Mouse (Mus musculus) frontal cortex, adult 2 months (tissue): ENCODE data around the gene Fam184b. TPM values are rescaled to one million over a fixed set of nuclear protein-coding genes. Genes with fewer than 3 reads are reported as not detected.
"Not testable (repeated sequence)": the region's sequence is repeated elsewhere in the genome, so short reads cannot be mapped to it uniquely, and the experiment has no call there.

ENCODE experiments used
- DNase-seq, 2 experiments: peaks; one replicate each; pipeline ENCODE4 v3.0.0; 2022; ENCODE audit warnings: low spot score in 1 of 2; ENCODE audit errors: extremely low spot score in 1 of 2
- polyA plus RNA-seq: library from polyadenylated mRNA; depleted of rRNA; stranded (reverse); fragments of >200 nt; gene quantifications from 2 replicates; pipeline ENCODE4 v1.2.3, GENCODE M21; 2012; rRNA removed

The Fam184b gene
- polyA plus RNA-seq, result 7.1 and 7.3 TPM in 2 replicates

GRCm38 (mm10) chr5:45638806-45639714, at the start of gene Fam184b:
Gene Fam184b, minus strand, starts transcription at chr5:45639614.
- peak; percentile 67 to 83 for DNase-seq

- no peak for DNase-seq
These were observed 49.7 kb upstream of the Fam184b start for GRCm38 (mm10) chr5:45689152-45689551.

GRCm38 (mm10) chr5:45686223-45686622, 46.8 kb upstream of the Fam184b start:
- no peak for DNase-seq

- DNase-seq, result no peak
These were observed 45.8 kb upstream of the Fam184b start for GRCm38 (mm10) chr5:45685243-45685642.

- DNase-seq, result no peak
These were observed 44.0 kb upstream of the Fam184b start for GRCm38 (mm10) chr5:45683388-45683787.

GRCm38 (mm10) chr5:45679955-45680354, 40.5 kb upstream of the Fam184b start:
- peak in 1 of 2 experiments; percentile 10 for DNase-seq

GRCm38 (mm10) chr5:45677639-45678038, 38.2 kb upstream of the Fam184b start:
- DNase-seq, result no peak

- no peak for DNase-seq
These were observed 35.6 kb upstream of the Fam184b start for GRCm38 (mm10) chr5:45675032-45675431.

- DNase-seq, result no peak
These were observed 31.6 kb upstream of the Fam184b start for GRCm38 (mm10) chr5:45670894-45671494.

- DNase-seq, result no peak
These were observed 30.9 kb upstream of the Fam184b start for GRCm38 (mm10) chr5:45670280-45670670.

GRCm38 (mm10) chr5:45669598-45670279, 30.3 kb upstream of the Fam184b start, which contains the start of gene Ncapg:
Gene Ncapg, plus strand, starts transcription at chr5:45669919.
- peak; percentile 97 to 99 for DNase-seq

GRCm38 (mm10) chr5:45669234-45669597, 29.8 kb upstream of the Fam184b start:
- DNase-seq, result no peak

- DNase-seq, result peak in 1 of 2 experiments; percentile 16
These were observed 29.4 kb upstream of the Fam184b start for GRCm38 (mm10) chr5:45668831-45669230.

- DNase-seq, result peak in 1 of 2 experiments; percentile 78
These were observed 28.9 kb upstream of the Fam184b start for GRCm38 (mm10) chr5:45668324-45668723.

- not testable (repeated sequence) for DNase-seq
These were observed 19.0 kb upstream of the Fam184b start for GRCm38 (mm10) chr5:45658406-45658805.

GRCm38 (mm10) chr5:45651026-45651703, 11.8 kb upstream of the Fam184b start:
- no peak for DNase-seq

- DNase-seq, result peak in 1 of 2 experiments; percentile 27
These were observed 290 bp upstream of the Fam184b start for GRCm38 (mm10) chr5:45639715-45640092.

- DNase-seq, result peak in 1 of 2 experiments; percentile 29
These were observed 1.0 kb downstream of the Fam184b start for GRCm38 (mm10) chr5:45638378-45638777.

GRCm38 (mm10) chr5:45629470-45629869, 9.9 kb downstream of the Fam184b start:
- peak in 1 of 2 experiments; percentile 20 for DNase-seq

- DNase-seq, result peak in 1 of 2 experiments; percentile 17
These were observed 11.6 kb downstream of the Fam184b start for GRCm38 (mm10) chr5:45627771-45628170.
